Mouse (Mus musculus) hindbrain, embryonic 14.5 days (tissue): ENCODE measurements around the gene Yes1. TPM values are rescaled to one million over a fixed set of nuclear protein-coding genes. Genes with fewer than 3 reads are reported as not detected.
"Not testable (repeated sequence)": the region's sequence is repeated elsewhere in the genome, so short reads cannot be mapped to it uniquely, and the experiment has no call there.

Source experiments
- ATAC-seq: fragments of 200-750 bp; cut with Nextera tagmentation; 2 replicates; pipeline ENCODE4 v1.8.0; 2017; ENCODE audit warnings: moderate number of reproducible peaks, mild to moderate bottlenecking, moderate TSS enrichment, moderate library complexity; ENCODE audit not compliant: low FRiP score
- DNase-seq: peaks from one replicate; pipeline ENCODE4 v3.0.0-alpha.2; 2015; ENCODE audit warnings: low spot score
- H3K27ac ChIP-seq: fragments of 300-500 bp; sonication (generic); 2 replicates; pipeline ENCODE4 v1.5.1; 2014; ENCODE audit warnings: mild to moderate bottlenecking, moderate library complexity
- H3K27me3 ChIP-seq: fragments of 300-500 bp; sonication (generic); 2 replicates; pipeline ENCODE4 v1.6.1; 2014; ENCODE audit warnings: mild to moderate bottlenecking, low read length, mixed read lengths; ENCODE audit not compliant: control insufficient read depth, insufficient read depth
- H3K36me3 ChIP-seq: fragments of 300-500 bp; sonication (generic); replicated peaks from 2 replicates; pipeline ENCODE4 v1.6.1; 2014; ENCODE audit not compliant: control insufficient read depth, insufficient read depth
- H3K4me1 ChIP-seq: fragments of 300-500 bp; sonication (generic); replicated peaks from 2 replicates; pipeline ENCODE4 v1.6.1; 2014; ENCODE audit warnings: antibody characterized with exemption, low read length, mixed read lengths; ENCODE audit not compliant: control insufficient read depth, insufficient read depth
- H3K4me2 ChIP-seq: fragments of 300-500 bp; sonication (generic); replicated peaks from 2 replicates; pipeline ENCODE4 v1.6.1; 2014; ENCODE audit warnings: mild to moderate bottlenecking, moderate library complexity
- H3K4me3 ChIP-seq: fragments of 300-500 bp; sonication (generic); replicated peaks from 2 replicates; pipeline ENCODE4 v1.5.1; 2014; ENCODE audit warnings: mild to moderate bottlenecking, low read length
- H3K9ac ChIP-seq: fragments of 300-500 bp; sonication (generic); 2 replicates; pipeline ENCODE4 v1.6.1; 2014
- H3K9me3 ChIP-seq: fragments of 300-500 bp; sonication (generic); 2 replicates; pipeline ENCODE4 v1.6.1; 2016; ENCODE audit warnings: low read length; ENCODE audit not compliant: control insufficient read depth
- WGBS: fragments of 180-500 bp; shearing (Covaris S2); extraction: QIAGEN DNeasy Blood & Tissue Kit; methylation state at CpG from one replicate; pipeline ENCODE4 v1.1.7; 2014; 5-methylcytosine and 5-hydroxymethylcytosine counted together
- polyA plus RNA-seq: library from polyadenylated mRNA; unstranded; fragments of >200 nt; fragmentation: Nextera tagmentation; extraction: Ambion mirVana; gene quantifications from 2 replicates; pipeline ENCODE4 v1.2.1, GENCODE M21; 2014

Gene Yes1
- polyA plus RNA-seq, 1 experiment from 2014 or later, result 25.0 TPM

- ATAC-seq (peak; percentile 39), DNase-seq (peak; percentile 42)
- peak overlapping the region; percentile 90 for H3K27ac ChIP-seq
- H3K36me3 ChIP-seq, result no peaks in the 10 kb centered on the region
- no peaks in the 10 kb centered on the region for H3K27me3 ChIP-seq
- peak overlapping the region; percentile 94 for H3K4me2 ChIP-seq
- H3K9me3 ChIP-seq, result no peaks in the 10 kb centered on the region
- peaks cover 12% of the 10 kb centered on the region for H3K4me1 ChIP-seq
- 18% methylated on average over 21 of the region's 21 CpGs for WGBS
- peak overlapping the region; percentile 93 for H3K4me3 ChIP-seq
- peak overlapping the region; percentile 80 for H3K9ac ChIP-seq
These were observed 739 bp upstream of the Yes1 start for GRCm38 (mm10) chr5:32610064-32610800.

DNA sequence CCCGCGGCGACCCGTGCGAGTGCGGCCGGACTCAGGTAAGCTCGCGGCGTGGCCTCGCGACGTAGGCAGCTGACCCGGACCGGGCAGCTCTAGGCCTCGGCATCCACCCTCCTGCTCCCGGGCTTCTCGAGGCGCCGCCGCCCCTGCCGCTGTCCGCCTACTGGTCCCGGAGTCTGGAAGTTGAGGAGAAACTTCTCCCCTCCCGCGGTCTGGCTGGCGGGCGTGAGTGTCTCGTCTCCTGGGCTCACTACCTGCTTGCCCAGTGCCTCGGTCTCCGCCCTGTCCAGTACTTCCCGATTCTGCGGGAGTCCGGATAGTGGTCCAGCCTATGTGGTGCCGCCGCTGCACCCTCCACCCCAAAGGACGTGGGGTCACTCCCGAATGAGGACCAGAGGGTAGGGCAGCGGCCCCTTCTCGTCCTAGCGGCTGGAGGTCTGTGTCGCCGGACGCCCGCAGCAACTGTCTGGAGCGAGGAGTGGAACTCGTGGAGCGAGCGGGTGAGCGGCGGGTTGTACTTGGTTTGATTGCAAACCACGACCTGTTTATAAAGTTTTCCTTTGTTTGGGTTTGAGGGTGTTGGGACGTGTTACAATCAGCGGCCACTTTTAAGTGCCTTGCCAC lies 480 bp downstream of the Yes1 start:
- Histone ChIP-seq H3K27me3 (no peaks in the 10 kb centered on the region), H3K4me2 (peak overlapping the region; percentile 94), H3K4me1 (peaks cover 12% of the 10 kb centered on the region), H3K9me3 (no peaks in the 10 kb centered on the region), H3K4me3 (peak overlapping the region; percentile 93), H3K36me3 (no peaks in the 10 kb centered on the region), H3K27ac (peak overlapping the region; percentile 90), H3K9ac (peak overlapping the region; percentile 80)
- peak; percentile 69 for ATAC-seq
- WGBS, result under 1% methylated on average over 52 of the region's 54 CpGs
- peak; percentile 44 for DNase-seq

DNA sequence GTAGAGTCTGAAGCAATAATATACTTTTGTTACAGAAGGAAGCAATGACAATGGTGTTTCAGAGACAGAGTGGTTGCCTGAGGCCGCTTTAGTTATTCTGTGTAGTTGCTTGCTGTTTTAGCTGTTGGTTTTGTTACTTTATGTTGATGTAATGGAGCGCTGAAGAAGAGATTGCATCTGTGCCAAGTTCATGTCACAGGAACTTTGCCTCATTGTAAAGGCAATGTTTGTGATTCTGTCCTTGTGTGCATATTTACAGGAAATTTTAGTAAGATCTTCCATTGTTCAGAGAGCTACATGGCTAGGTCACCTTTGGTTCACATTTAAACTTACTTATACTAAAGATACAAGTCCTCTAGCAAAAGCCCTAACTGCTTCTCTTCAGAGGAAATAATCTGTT lies 3.3 kb downstream of the Yes1 start:
- Histone ChIP-seq H3K4me3 (no peak overlapping the region), H3K9me3 (no peaks in the 10 kb centered on the region), H3K27me3 (no peaks in the 10 kb centered on the region), H3K27ac (peak overlapping the region; percentile 2; the same call in 1 of the 2 replicates), H3K4me1 (peaks cover 12% of the 10 kb centered on the region), H3K4me2 (peak overlapping the region; percentile 10; the same call in 1 of the 2 replicates), H3K36me3 (no peaks in the 10 kb centered on the region), H3K9ac (0 out of 2 replicates have a peak overlapping the region, but pooled peaks have one; percentile 26)
- peak; percentile 33 for DNase-seq
- WGBS, result 70% methylated on average over 2 of the region's 2 CpGs
- ATAC-seq, result no peak

DNA sequence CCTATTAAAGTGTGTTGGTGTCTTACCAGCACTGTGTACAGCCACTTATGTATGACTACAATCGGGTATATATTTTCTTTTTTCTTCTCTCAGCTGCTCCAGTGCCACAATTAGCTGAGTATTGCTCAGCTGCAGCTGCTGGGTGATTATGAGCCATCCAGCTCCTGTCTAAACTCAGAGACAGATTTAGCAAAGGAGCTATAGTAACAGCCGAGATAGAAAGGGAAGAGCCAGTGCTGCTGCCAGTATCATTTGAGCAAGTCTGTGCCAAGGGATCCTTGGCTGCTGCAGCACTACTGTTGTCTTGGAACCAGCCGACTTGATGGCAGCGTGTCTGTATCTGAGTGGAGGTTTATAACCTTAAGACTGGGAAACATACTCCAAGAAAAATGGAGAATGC lies 3.7 kb downstream of the Yes1 start:
- no peak for ATAC-seq
- no peaks in the 10 kb centered on the region for H3K36me3 ChIP-seq

GRCm38 (mm10) chr5:32616489-32616888 lies 5.5 kb downstream of the Yes1 start:
- H3K4me3 ChIP-seq, ATAC-seq, H3K4me2 ChIP-seq, H3K9me3 ChIP-seq, H3K4me1 ChIP-seq, DNase-seq, H3K9ac ChIP-seq, H3K27ac ChIP-seq, H3K27me3 ChIP-seq, H3K36me3 ChIP-seq: not testable (repeated sequence)
- WGBS, result 91% methylated on average over 7 of the region's 7 CpGs

More for the DNA sequence above, 3.7 kb downstream of the Yes1 start:
- DNase-seq, result no peak
- peak overlapping the region; percentile 10; the same call in 1 of the 2 replicates for H3K4me2 ChIP-seq
- 64% methylated on average over 4 of the region's 4 CpGs for WGBS
- no peaks in the 10 kb centered on the region for H3K9me3 ChIP-seq
- peaks cover 11% of the 10 kb centered on the region for H3K4me1 ChIP-seq
- 0 out of 2 replicates have a peak overlapping the region, but pooled peaks have one; percentile 26 for H3K9ac ChIP-seq
- peak overlapping the region; percentile 2; the same call in 1 of the 2 replicates for H3K27ac ChIP-seq
- no peak overlapping the region for H3K4me3 ChIP-seq
- H3K27me3 ChIP-seq, result no peaks in the 10 kb centered on the region

DNA sequence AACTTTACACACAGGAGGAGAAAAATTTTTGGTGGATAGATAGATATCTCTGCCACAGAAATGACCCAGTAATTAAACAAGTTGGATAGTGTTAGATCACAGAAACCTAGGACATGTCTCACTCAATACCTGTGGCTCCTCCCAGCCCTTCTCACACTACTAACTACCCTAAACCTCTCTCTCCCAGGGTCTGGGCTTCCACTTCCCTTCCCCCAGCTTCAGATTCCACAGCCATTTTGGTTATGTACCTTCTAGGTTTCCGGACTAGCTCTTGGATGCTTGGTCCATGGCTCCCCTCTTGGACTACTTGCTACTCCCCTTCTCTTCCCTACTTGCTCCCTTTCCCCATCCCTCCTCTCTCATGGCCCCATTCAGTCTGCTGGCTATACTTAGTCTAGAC lies 6.9 kb downstream of the Yes1 start:
- Histone ChIP-seq H3K9ac (no peak overlapping the region), H3K4me1 (0 out of 2 replicates have a peak, but pooled peaks cover 6% of the 10 kb centered on the region), H3K36me3 (no peaks in the 10 kb centered on the region), H3K27ac (no peak overlapping the region), H3K4me2 (no peak overlapping the region), H3K9me3 (no peaks in the 10 kb centered on the region), H3K27me3 (no peaks in the 10 kb centered on the region), H3K4me3 (no peak overlapping the region)
- DNase-seq (no peak), ATAC-seq (no peak)
- WGBS, result 95% methylated on average over 1 of the region's 1 CpGs

- DNase-seq (no peak), ATAC-seq (no peak)
- H3K36me3 ChIP-seq, result no peaks in the 10 kb centered on the region
- no peak overlapping the region for H3K9ac ChIP-seq
- no peaks in the 10 kb centered on the region for H3K4me1 ChIP-seq
- H3K9me3 ChIP-seq, result no peaks in the 10 kb centered on the region
- no peak overlapping the region for H3K4me3 ChIP-seq
- no peak overlapping the region for H3K4me2 ChIP-seq
- H3K27me3 ChIP-seq, result no peaks in the 10 kb centered on the region
- H3K27ac ChIP-seq, result no peak overlapping the region
These were observed 12.7 kb downstream of the Yes1 start for GRCm38 (mm10) chr5:32623649-32624048.

DNA sequence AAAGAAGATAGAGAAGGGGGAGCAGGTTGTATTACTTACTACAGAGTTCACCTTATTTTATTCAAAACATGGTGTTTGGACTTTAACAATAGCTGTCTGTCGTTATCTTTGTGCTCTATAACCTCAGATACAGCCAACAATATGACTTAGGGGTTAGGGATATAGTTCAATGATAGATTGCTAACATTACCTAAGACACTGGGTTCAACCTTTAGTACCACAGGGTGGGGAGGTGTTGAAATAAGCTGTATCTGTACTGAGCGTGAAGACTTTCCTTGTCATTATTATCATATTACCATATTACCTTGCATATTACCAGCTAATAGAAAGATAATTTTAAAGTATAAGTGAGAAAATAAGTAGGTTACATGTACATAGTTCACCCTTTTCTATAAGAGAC lies 13.8 kb downstream of the Yes1 start:
- WGBS, result 92% methylated on average over 2 of the region's 2 CpGs
- no peak for DNase-seq
- no peak overlapping the region for H3K4me3 ChIP-seq

DNA sequence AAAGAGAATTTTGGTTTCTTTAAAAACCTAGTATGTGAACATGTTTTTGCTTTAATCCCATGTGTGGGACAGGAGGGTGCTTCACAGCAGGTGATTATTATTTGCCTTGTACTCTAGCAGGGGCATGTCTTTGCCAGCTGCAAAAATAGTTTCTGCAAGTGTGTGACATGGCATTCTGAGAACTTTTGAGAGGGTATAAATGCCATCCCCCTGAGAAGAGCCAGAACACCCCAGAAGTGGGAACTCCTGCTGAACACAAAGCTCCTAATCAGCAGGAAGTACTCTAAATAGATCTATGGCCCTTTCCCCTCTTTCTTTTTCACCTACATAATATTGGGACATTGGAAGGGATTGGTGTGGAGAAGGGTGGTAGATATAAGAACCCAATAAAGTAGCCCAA lies 22.2 kb downstream of the Yes1 start:
- H3K4me1 ChIP-seq, result no peaks in the 10 kb centered on the region
- H3K27ac ChIP-seq, result no peak overlapping the region
- no peak overlapping the region for H3K4me2 ChIP-seq
- H3K4me3 ChIP-seq, result no peak overlapping the region
- no peak overlapping the region for H3K9ac ChIP-seq
- 0 out of 2 replicates have a peak, but pooled peaks cover 4% of the 10 kb centered on the region for H3K9me3 ChIP-seq
- H3K36me3 ChIP-seq, result no peaks in the 10 kb centered on the region
- no peaks in the 10 kb centered on the region for H3K27me3 ChIP-seq
- no peak for ATAC-seq
- no peak for DNase-seq

More for the DNA sequence above, 13.8 kb downstream of the Yes1 start:
- Histone ChIP-seq H3K36me3 (no peaks in the 10 kb centered on the region), H3K4me2 (no peak overlapping the region), H3K9me3 (no peaks in the 10 kb centered on the region), H3K27ac (no peak overlapping the region), H3K9ac (no peak overlapping the region), H3K4me1 (no peaks in the 10 kb centered on the region), H3K27me3 (no peaks in the 10 kb centered on the region)
- no peak for ATAC-seq
